Mouse (Mus musculus) limb, embryonic 15.5 days (tissue): ENCODE measurements around the gene Asb5. TPM values are rescaled to one million over a fixed set of nuclear protein-coding genes. Genes with fewer than 3 reads are reported as not detected.

Experiments
- ATAC-seq: fragments of 200-750 bp; cut with Nextera tagmentation; 2 replicates; pipeline ENCODE4 v1.8.0; 2017; ENCODE audit warnings: low read depth, moderate TSS enrichment; ENCODE audit not compliant: insufficient number of reproducible peaks, low FRiP score, low TSS enrichment
- H3K27ac ChIP-seq: fragments of 300-500 bp; sonication (generic); 2 replicates; pipeline ENCODE4 v1.5.1; 2015; ENCODE audit warnings: moderate library complexity, mild to moderate bottlenecking, inconsistent platforms
- H3K27me3 ChIP-seq: fragments of 300-500 bp; sonication (generic); 2 replicates; pipeline ENCODE4 v1.6.1; 2015; ENCODE audit warnings: inconsistent platforms
- H3K36me3 ChIP-seq: fragments of 300-500 bp; sonication (generic); 2 replicates; pipeline ENCODE4 v1.6.1; 2015; ENCODE audit warnings: inconsistent platforms
- H3K4me1 ChIP-seq: fragments of 300-500 bp; sonication (generic); 2 replicates; pipeline ENCODE4 v1.6.1; 2015; ENCODE audit warnings: inconsistent platforms
- H3K4me2 ChIP-seq: fragments of 300-500 bp; sonication (generic); 2 replicates; pipeline ENCODE4 v1.6.1; 2015; ENCODE audit warnings: mild to moderate bottlenecking, inconsistent platforms
- H3K4me3 ChIP-seq: fragments of 300-500 bp; sonication (generic); 2 replicates; pipeline ENCODE4 v1.5.1; 2015; ENCODE audit warnings: mild to moderate bottlenecking, inconsistent platforms
- H3K9ac ChIP-seq: fragments of 300-500 bp; sonication (generic); 2 replicates; pipeline ENCODE4 v1.6.1; 2015; ENCODE audit warnings: inconsistent platforms
- H3K9me3 ChIP-seq: fragments of 300-500 bp; sonication (generic); 2 replicates; pipeline ENCODE4 v1.6.1; 2016; ENCODE audit warnings: inconsistent platforms
- WGBS: fragments of 180-500 bp; shearing (Covaris S2); methylation state at CpG from one replicate; pipeline ENCODE4 v1.1.7; 2015; 5-methylcytosine and 5-hydroxymethylcytosine counted together
- polyA plus RNA-seq: library from polyadenylated mRNA; unstranded; fragments of >200 nt; fragmentation: Nextera tagmentation; extraction: Ambion mirVana; gene quantifications from 2 replicates; pipeline ENCODE4 v1.2.1, GENCODE M21; 2015

Gene Asb5
- polyA plus RNA-seq, result 6.0 and 9.2 TPM in 2 replicates

GRCm38 (mm10) chr8:54529382-54530296, at the start of gene Asb5, which contains the start of gene Spcs3:
Gene Asb5 (plus strand): TSS chr8:54529580.
Gene Spcs3 (minus strand): TSS chr8:54529998.
- peak; percentile 98 for ATAC-seq
- no peaks in the 10 kb centered on the region for H3K27me3 ChIP-seq
- WGBS, result under 1% methylated on average over 81 of the region's 89 CpGs
- peaks cover 12% of the 10 kb centered on the region for H3K4me1 ChIP-seq
- peaks cover 6% of the 10 kb centered on the region; the same call in 1 of the 2 replicates for H3K36me3 ChIP-seq
- H3K9me3 ChIP-seq, result no peaks in the 10 kb centered on the region
- peak within 1 kb of the TSS; percentile 55 for H3K4me2 ChIP-seq
- H3K4me3 ChIP-seq, result peak within 1 kb of the TSS; percentile 98
- H3K27ac ChIP-seq, result peak within 1 kb of the TSS; percentile 92
- H3K9ac ChIP-seq, result peak within 1 kb of the TSS; percentile 87

- 26% methylated on average over 19 of the region's 19 CpGs for WGBS
- ATAC-seq, result no peak
- Histone ChIP-seq H3K9me3 (no peaks in the 10 kb centered on the region), H3K27me3 (peaks cover under 1% of the 10 kb centered on the region; the same call in 1 of the 2 replicates), H3K4me1 (no peaks in the 10 kb centered on the region), H3K4me3 (peak overlapping the region; percentile 16), H3K4me2 (peak overlapping the region; percentile 31), H3K27ac (no peak overlapping the region), H3K36me3 (no peaks in the 10 kb centered on the region), H3K9ac (no peak overlapping the region)
Measured at GRCm38 (mm10) chr8:54486555-54487273, 42.7 kb upstream of the Asb5 start.

- peaks cover 4% of the 10 kb centered on the region; the same call in 1 of the 2 replicates for H3K27me3 ChIP-seq
- no peak overlapping the region for H3K4me2 ChIP-seq
- no peaks in the 10 kb centered on the region for H3K4me1 ChIP-seq
- WGBS, result 77% methylated on average over 4 of the region's 4 CpGs
- H3K4me3 ChIP-seq, result no peak overlapping the region
- no peak for ATAC-seq
- H3K9ac ChIP-seq, result no peak overlapping the region
- H3K36me3 ChIP-seq, result no peaks in the 10 kb centered on the region
- no peak overlapping the region for H3K27ac ChIP-seq
- no peaks in the 10 kb centered on the region for H3K9me3 ChIP-seq
Measured at GRCm38 (mm10) chr8:54488437-54488836, 40.9 kb upstream of the Asb5 start.

GRCm38 (mm10) chr8:54491057-54491690, 38.2 kb upstream of the Asb5 start:
- Histone ChIP-seq H3K9me3 (no peaks in the 10 kb centered on the region), H3K4me1 (no peaks in the 10 kb centered on the region), H3K9ac (no peak overlapping the region), H3K4me2 (no peak overlapping the region), H3K4me3 (no peak overlapping the region), H3K27me3 (peaks cover 4% of the 10 kb centered on the region; the same call in 1 of the 2 replicates), H3K36me3 (no peaks in the 10 kb centered on the region), H3K27ac (no peak overlapping the region)
- no peak for ATAC-seq
- 17% methylated on average over 6 of the region's 6 CpGs for WGBS

- H3K36me3 ChIP-seq, result no peaks in the 10 kb centered on the region
- no peak overlapping the region for H3K4me2 ChIP-seq
- H3K27me3 ChIP-seq, result peaks cover 4% of the 10 kb centered on the region; the same call in 1 of the 2 replicates
- no peak for ATAC-seq
- 57% methylated on average over 4 of the region's 4 CpGs for WGBS
- H3K9ac ChIP-seq, result no peak overlapping the region
- H3K27ac ChIP-seq, result no peak overlapping the region
- no peaks in the 10 kb centered on the region for H3K9me3 ChIP-seq
- no peak overlapping the region for H3K4me3 ChIP-seq
- no peaks in the 10 kb centered on the region for H3K4me1 ChIP-seq
Measured at GRCm38 (mm10) chr8:54491934-54492333, 37.4 kb upstream of the Asb5 start.

- WGBS, result 10% methylated on average over 6 of the region's 6 CpGs
Measured at GRCm38 (mm10) chr8:54493110-54493509, 36.3 kb upstream of the Asb5 start.

GRCm38 (mm10) chr8:54493915-54494314, 35.5 kb upstream of the Asb5 start:
- Histone ChIP-seq H3K4me3 (no peak overlapping the region), H3K4me2 (no peak overlapping the region), H3K9me3 (no peaks in the 10 kb centered on the region), H3K9ac (no peak overlapping the region), H3K27ac (no peak overlapping the region), H3K36me3 (no peaks in the 10 kb centered on the region), H3K4me1 (no peaks in the 10 kb centered on the region), H3K27me3 (peaks cover 4% of the 10 kb centered on the region; the same call in 1 of the 2 replicates)
- 48% methylated on average over 3 of the region's 3 CpGs for WGBS
- no peak for ATAC-seq

More at GRCm38 (mm10) chr8:54493110-54493509, 36.3 kb upstream of the Asb5 start:
- Histone ChIP-seq H3K27ac (no peak overlapping the region), H3K9me3 (no peaks in the 10 kb centered on the region), H3K4me3 (no peak overlapping the region), H3K4me1 (no peaks in the 10 kb centered on the region), H3K36me3 (no peaks in the 10 kb centered on the region), H3K4me2 (no peak overlapping the region), H3K27me3 (peaks cover 4% of the 10 kb centered on the region; the same call in 1 of the 2 replicates), H3K9ac (no peak overlapping the region)
- no peak for ATAC-seq

- ATAC-seq, result no peak
- H3K36me3 ChIP-seq, result no peaks in the 10 kb centered on the region
Measured at GRCm38 (mm10) chr8:54503104-54503503, 26.3 kb upstream of the Asb5 start.

GRCm38 (mm10) chr8:54505060-54505459, 24.3 kb upstream of the Asb5 start:
- Histone ChIP-seq H3K9me3 (no peaks in the 10 kb centered on the region), H3K4me2 (no peak overlapping the region), H3K27me3 (no peaks in the 10 kb centered on the region), H3K27ac (no peak overlapping the region), H3K4me3 (no peak overlapping the region), H3K4me1 (peaks cover 4% of the 10 kb centered on the region; the same call in 1 of the 2 replicates), H3K36me3 (no peaks in the 10 kb centered on the region), H3K9ac (no peak overlapping the region)
- ATAC-seq, result no peak
- 55% methylated on average over 2 of the region's 2 CpGs for WGBS

More at GRCm38 (mm10) chr8:54503104-54503503, 26.3 kb upstream of the Asb5 start:
- Histone ChIP-seq H3K4me3 (no peak overlapping the region), H3K27me3 (no peaks in the 10 kb centered on the region), H3K4me1 (no peaks in the 10 kb centered on the region), H3K9me3 (no peaks in the 10 kb centered on the region), H3K4me2 (no peak overlapping the region), H3K9ac (no peak overlapping the region), H3K27ac (no peak overlapping the region)
- 44% methylated on average over 7 of the region's 7 CpGs for WGBS

- no peak for ATAC-seq
- H3K9me3 ChIP-seq, result no peaks in the 10 kb centered on the region
- no peak overlapping the region for H3K27ac ChIP-seq
- no peaks in the 10 kb centered on the region for H3K27me3 ChIP-seq
- H3K4me2 ChIP-seq, result no peak overlapping the region
- H3K4me3 ChIP-seq, result no peak overlapping the region
- no peak overlapping the region for H3K9ac ChIP-seq
- H3K4me1 ChIP-seq, result peaks cover 4% of the 10 kb centered on the region; the same call in 1 of the 2 replicates
- H3K36me3 ChIP-seq, result no peaks in the 10 kb centered on the region
- 30% methylated on average over 6 of the region's 6 CpGs for WGBS
Measured at GRCm38 (mm10) chr8:54507428-54508095, 21.8 kb upstream of the Asb5 start.

GRCm38 (mm10) chr8:54508096-54508456, 21.3 kb upstream of the Asb5 start:
- ATAC-seq, result no peak
- 21% methylated on average over 1 of the region's 1 CpGs for WGBS
- Histone ChIP-seq H3K36me3 (no peaks in the 10 kb centered on the region), H3K27me3 (no peaks in the 10 kb centered on the region), H3K4me3 (no peak overlapping the region), H3K4me2 (no peak overlapping the region), H3K4me1 (peaks cover 4% of the 10 kb centered on the region; the same call in 1 of the 2 replicates), H3K27ac (no peak overlapping the region), H3K9me3 (no peaks in the 10 kb centered on the region), H3K9ac (no peak overlapping the region)
